Mouse (Mus musculus): ENCODE measurements around the gene Glrp1. TPM values are rescaled to one million over a fixed set of nuclear protein-coding genes. Genes with fewer than 3 reads are reported as not detected.

Gene Glrp1
- total RNA-seq, 1 experiment = 0.13 TPM

- Histone ChIP-seq H3K4me3 (ENCODE audit: insufficient read depth in 1 of 2, low read depth in 1 of 2, low read length in 2 of 2, poor library complexity in 1 of 2, severe bottlenecking in 1 of 2) (no peak overlapping the region), H3K9me3 (ENCODE audit: control insufficient read depth, insufficient read depth, low read depth, low read length) (no peaks in the 10 kb centered on the region), H3K36me3 (ENCODE audit: control insufficient read depth, insufficient read depth, low read length, poor library complexity, severe bottlenecking) (no peaks in the 10 kb centered on the region), H3K4me1 (ENCODE audit: control insufficient read depth in 2 of 2, insufficient read depth in 2 of 2, low read length in 2 of 2, poor library complexity in 1 of 2) (no peaks in the 10 kb centered on the region), H3K9ac (ENCODE audit: insufficient read depth, low read depth, low read length, poor library complexity, severe bottlenecking) (no peak overlapping the region), H3K27ac (ENCODE audit: insufficient read depth, low read depth, low read length, poor library complexity, severe bottlenecking) (no peak overlapping the region)
- no peak for TF ChIP-seq MAFK (IDR thresholded peaks at IDR 0.05; ENCODE audit: insufficient read depth, low read depth, low read length)
- TF ChIP-seq ZC3H11A (IDR thresholded peaks at IDR 0.05; ENCODE audit: borderline replicate concordance, low read depth, low read length) = no peak
- TF ChIP-seq HCFC1 (IDR thresholded peaks at IDR 0.05; ENCODE audit: borderline replicate concordance, insufficient read depth, low read length) = no peak
- no peak for TF ChIP-seq CHD2 (IDR thresholded peaks at IDR 0.05; ENCODE audit: low read depth, low read length)
- no peak for TF ChIP-seq ZNF384 (IDR thresholded peaks at IDR 0.05; ENCODE audit: low read depth, low read length)
- no peak for DNase-seq (ENCODE audit: low read depth, low spot score)
- in situ Hi-C loops (cut with MboI; ENCODE audit: low sequenced_read_pairs in 2 of 2, unreplicated experiment in 2 of 2) = no loop called here
Measured at GRCm38 (mm10) chr1:88473899-88474298, 36.0 kb downstream of the Glrp1 start.

GRCm38 (mm10) chr1:88472258-88472657 lies 37.6 kb downstream of the Glrp1 start:
- no peak for DNase-seq (ENCODE audit: low read depth, low spot score)
- in situ Hi-C loops (cut with MboI; ENCODE audit: low sequenced_read_pairs in 2 of 2, unreplicated experiment in 2 of 2) = no loop called here
- H3K36me3 ChIP-seq (ENCODE audit: control insufficient read depth, insufficient read depth, low read length, poor library complexity, severe bottlenecking) = no peaks in the 10 kb centered on the region
- TF ChIP-seq MAFK (IDR thresholded peaks at IDR 0.05; ENCODE audit: insufficient read depth, low read depth, low read length) (no peak), CHD2 (IDR thresholded peaks at IDR 0.05; ENCODE audit: low read depth, low read length) (no peak), ZC3H11A (IDR thresholded peaks at IDR 0.05; ENCODE audit: borderline replicate concordance, low read depth, low read length) (no peak), ZNF384 (IDR thresholded peaks at IDR 0.05; ENCODE audit: low read depth, low read length) (no peak)
- no peak overlapping the region for H3K4me3 ChIP-seq (ENCODE audit: insufficient read depth in 1 of 2, low read depth in 1 of 2, low read length in 2 of 2, poor library complexity in 1 of 2, severe bottlenecking in 1 of 2)
- H3K9ac ChIP-seq (ENCODE audit: insufficient read depth, low read depth, low read length, poor library complexity, severe bottlenecking) = no peak overlapping the region
- 0 out of 4 replicates have a peak, but pooled peaks cover 0 to 2% of the 10 kb centered on the region in 2 experiments for H3K4me1 ChIP-seq (ENCODE audit: control insufficient read depth in 2 of 2, insufficient read depth in 2 of 2, low read length in 2 of 2, poor library complexity in 1 of 2)
- no peaks in the 10 kb centered on the region for H3K9me3 ChIP-seq (ENCODE audit: control insufficient read depth, insufficient read depth, low read depth, low read length)
- no peak overlapping the region for H3K27ac ChIP-seq (ENCODE audit: insufficient read depth, low read depth, low read length, poor library complexity, severe bottlenecking)

- no peak for DNase-seq (ENCODE audit: low read depth, low spot score)
- no peak overlapping the region for H3K4me3 ChIP-seq (ENCODE audit: insufficient read depth in 1 of 2, low read depth in 1 of 2, low read length in 2 of 2, poor library complexity in 1 of 2, severe bottlenecking in 1 of 2)
- no peak for TF ChIP-seq MAFK (IDR thresholded peaks at IDR 0.05; ENCODE audit: insufficient read depth, low read depth, low read length)
- no peak for TF ChIP-seq ZNF384 (IDR thresholded peaks at IDR 0.05; ENCODE audit: low read depth, low read length)
- TF ChIP-seq ZC3H11A (IDR thresholded peaks at IDR 0.05; ENCODE audit: borderline replicate concordance, low read depth, low read length) = no peak
- no peak for TF ChIP-seq CHD2 (IDR thresholded peaks at IDR 0.05; ENCODE audit: low read depth, low read length)
- TF ChIP-seq HCFC1 (IDR thresholded peaks at IDR 0.05; ENCODE audit: borderline replicate concordance, insufficient read depth, low read length) = no peak
- H3K4me1 ChIP-seq (ENCODE audit: control insufficient read depth in 2 of 2, insufficient read depth in 2 of 2, low read length in 2 of 2, poor library complexity in 1 of 2) = peaks cover 2 to 10% of the 10 kb centered on the region in 2 experiments; a peak in 2 of 4 replicates
- in situ Hi-C loops (cut with MboI; ENCODE audit: low sequenced_read_pairs in 2 of 2, unreplicated experiment in 2 of 2) = no loop called here
- no peak overlapping the region for H3K9ac ChIP-seq (ENCODE audit: insufficient read depth, low read depth, low read length, poor library complexity, severe bottlenecking)
- no peaks in the 10 kb centered on the region for H3K9me3 ChIP-seq (ENCODE audit: control insufficient read depth, insufficient read depth, low read depth, low read length)
- H3K36me3 ChIP-seq (ENCODE audit: control insufficient read depth, insufficient read depth, low read length, poor library complexity, severe bottlenecking) = no peaks in the 10 kb centered on the region
- H3K27ac ChIP-seq (ENCODE audit: insufficient read depth, low read depth, low read length, poor library complexity, severe bottlenecking) = no peak overlapping the region
Measured at GRCm38 (mm10) chr1:88469746-88470145, 40.1 kb downstream of the Glrp1 start.

- H3K36me3 ChIP-seq (ENCODE audit: control insufficient read depth, insufficient read depth, low read length, poor library complexity, severe bottlenecking) = no peaks in the 10 kb centered on the region
- H3K4me1 ChIP-seq (ENCODE audit: control insufficient read depth in 2 of 2, insufficient read depth in 2 of 2, low read length in 2 of 2, poor library complexity in 1 of 2) = peaks cover 7 to 19% of the 10 kb centered on the region in 2 experiments
- TF ChIP-seq ZC3H11A (IDR thresholded peaks at IDR 0.05; ENCODE audit: borderline replicate concordance, low read depth, low read length) = no peak
- TF ChIP-seq ZNF384 (IDR thresholded peaks at IDR 0.05; ENCODE audit: low read depth, low read length) = no peak
- TF ChIP-seq HCFC1 (IDR thresholded peaks at IDR 0.05; ENCODE audit: borderline replicate concordance, insufficient read depth, low read length) = no peak
- no peak for TF ChIP-seq CHD2 (IDR thresholded peaks at IDR 0.05; ENCODE audit: low read depth, low read length)
- TF ChIP-seq MAFK (IDR thresholded peaks at IDR 0.05; ENCODE audit: insufficient read depth, low read depth, low read length) = no peak
- H3K9me3 ChIP-seq (ENCODE audit: control insufficient read depth, insufficient read depth, low read depth, low read length) = no peaks in the 10 kb centered on the region
- H3K9ac ChIP-seq (ENCODE audit: insufficient read depth, low read depth, low read length, poor library complexity, severe bottlenecking) = no peak overlapping the region
- H3K4me3 ChIP-seq (ENCODE audit: insufficient read depth in 1 of 2, low read depth in 1 of 2, low read length in 2 of 2, poor library complexity in 1 of 2, severe bottlenecking in 1 of 2) = no peak overlapping the region
- DNase-seq (ENCODE audit: low read depth, low spot score) = no peak
- no peak overlapping the region for H3K27ac ChIP-seq (ENCODE audit: insufficient read depth, low read depth, low read length, poor library complexity, severe bottlenecking)
- in situ Hi-C loops (cut with MboI; ENCODE audit: low sequenced_read_pairs in 2 of 2, unreplicated experiment in 2 of 2) = no loop called here
Measured at GRCm38 (mm10) chr1:88468335-88468734, 41.5 kb downstream of the Glrp1 start.

GRCm38 (mm10) chr1:88467866-88468265 lies 42.0 kb downstream of the Glrp1 start:
- in situ Hi-C loops (cut with MboI; ENCODE audit: low sequenced_read_pairs in 2 of 2, unreplicated experiment in 2 of 2) = no loop called here
- H3K27ac ChIP-seq (ENCODE audit: insufficient read depth, low read depth, low read length, poor library complexity, severe bottlenecking) = no peak overlapping the region
- H3K4me3 ChIP-seq (ENCODE audit: insufficient read depth in 1 of 2, low read depth in 1 of 2, low read length in 2 of 2, poor library complexity in 1 of 2, severe bottlenecking in 1 of 2) = no peak overlapping the region
- DNase-seq (ENCODE audit: low read depth, low spot score) = no peak
- no peak for TF ChIP-seq CHD2 (IDR thresholded peaks at IDR 0.05; ENCODE audit: low read depth, low read length)
- TF ChIP-seq ZNF384 (IDR thresholded peaks at IDR 0.05; ENCODE audit: low read depth, low read length) = no peak
- TF ChIP-seq MAFK (IDR thresholded peaks at IDR 0.05; ENCODE audit: insufficient read depth, low read depth, low read length) = no peak
- no peak for TF ChIP-seq ZC3H11A (IDR thresholded peaks at IDR 0.05; ENCODE audit: borderline replicate concordance, low read depth, low read length)
- TF ChIP-seq HCFC1 (IDR thresholded peaks at IDR 0.05; ENCODE audit: borderline replicate concordance, insufficient read depth, low read length) = no peak
- no peaks in the 10 kb centered on the region for H3K36me3 ChIP-seq (ENCODE audit: control insufficient read depth, insufficient read depth, low read length, poor library complexity, severe bottlenecking)
- peaks cover 7 to 23% of the 10 kb centered on the region in 2 experiments for H3K4me1 ChIP-seq (ENCODE audit: control insufficient read depth in 2 of 2, insufficient read depth in 2 of 2, low read length in 2 of 2, poor library complexity in 1 of 2)
- no peak overlapping the region for H3K9ac ChIP-seq (ENCODE audit: insufficient read depth, low read depth, low read length, poor library complexity, severe bottlenecking)
- no peaks in the 10 kb centered on the region for H3K9me3 ChIP-seq (ENCODE audit: control insufficient read depth, insufficient read depth, low read depth, low read length)
